Mouse (Mus musculus): Measurements from ENCODE around the gene Commd7.

Commd7 gene

GRCm38 (mm10) chr2:153582876-153583585 is 49.5 kb downstream of the Commd7 start:
- ChIA-PET CTCF (interaction anchor here (0.6 to 5.0 kb wide), 23 partner anchors 7 to 1895 kb away, joined by 3 to 93 read pairs (median 4); no protein-coding TSS in a partner anchor), POLR2A (interaction anchor here in 3 of 4 experiments (0.6 to 5.0 kb wide), 46 partner anchors 9 to 844 kb away, joined by 3 to 37 read pairs (median 4); no protein-coding TSS in a partner anchor)

- POLR2A ChIA-PET = interaction anchor here in 3 of 4 experiments (0.6 to 3.1 kb wide), 19 partner anchors 9 to 103 kb away, joined by 3 to 12 read pairs (median 5); no protein-coding TSS in a partner anchor
Measured at GRCm38 (mm10) chr2:153581416-153581815, 51.2 kb downstream of the Commd7 start.

GRCm38 (mm10) chr2:153580458-153580985 is 52.1 kb downstream of the Commd7 start:
- CTCF ChIA-PET = interaction anchor here in 2 of 4 experiments (0.7 to 1.6 kb wide), 7 partner anchors 12 to 166 kb away, joined by 3 to 4 read pairs (median 4); no protein-coding TSS in a partner anchor
- POLR2A ChIA-PET = interaction anchor here (0.5 to 3.1 kb wide), 29 partner anchors 8 to 500 kb away, joined by 3 to 12 read pairs (median 3); no protein-coding TSS in a partner anchor

More at GRCm38 (mm10) chr2:153581416-153581815, 51.2 kb downstream of the Commd7 start:
- CTCF ChIA-PET = interaction anchor here in 2 of 4 experiments (0.5 to 1.3 kb wide), 5 partner anchors 12 to 64 kb away, joined by 3 to 5 read pairs (median 4); partner anchors contain the start of gene Nol4l (in 1 of the 2)

GRCm38 (mm10) chr2:153580042-153580441 is 52.5 kb downstream of the Commd7 start:
- POLR2A ChIA-PET = interaction anchor here (0.6 to 3.1 kb wide), 20 partner anchors 8 to 418 kb away, joined by 3 to 12 read pairs (median 4); no protein-coding TSS in a partner anchor
- CTCF ChIA-PET = interaction anchor here in 2 of 4 experiments (1.0 to 1.6 kb wide), 5 partner anchors 13 to 165 kb away, joined by 3 to 4 read pairs (median 4); no protein-coding TSS in a partner anchor

GRCm38 (mm10) chr2:153577122-153577521 is 55.5 kb downstream of the Commd7 start:
- ChIA-PET CTCF (interaction anchor here in 2 of 4 experiments (1.2 to 1.8 kb wide), 3 partner anchors 9 to 12 kb away, joined by 4 to 8 read pairs (median 6); no protein-coding TSS in a partner anchor), POLR2A (interaction anchor here in 2 of 4 experiments (0.7 to 3.4 kb wide), 16 partner anchors 8 to 230 kb away, joined by 3 to 17 read pairs (median 4); no protein-coding TSS in a partner anchor)

- POLR2A ChIA-PET = interaction anchor here in 3 of 4 experiments (1.1 to 3.4 kb wide), 9 partner anchors 8 to 229 kb away, joined by 3 to 17 read pairs (median 6); no protein-coding TSS in a partner anchor
- CTCF ChIA-PET = interaction anchor here (0.6 to 1.6 kb wide), 8 partner anchors 7 to 77 kb away, joined by 3 to 9 read pairs (median 4); no protein-coding TSS in a partner anchor
Measured at GRCm38 (mm10) chr2:153576150-153576549, 56.4 kb downstream of the Commd7 start.

GRCm38 (mm10) chr2:153575554-153575953 is 57.0 kb downstream of the Commd7 start:
- ChIA-PET CTCF (interaction anchor here (0.6 to 1.6 kb wide), 8 partner anchors 8 to 77 kb away, joined by 3 to 9 read pairs (median 4); no protein-coding TSS in a partner anchor), POLR2A (interaction anchor here in 3 of 4 experiments (1.1 to 3.4 kb wide), 6 partner anchors 9 to 64 kb away, joined by 3 to 17 read pairs (median 5); no protein-coding TSS in a partner anchor)

GRCm38 (mm10) chr2:153573101-153573500 is 59.5 kb downstream of the Commd7 start:
- POLR2A ChIA-PET = interaction anchor here in 2 of 4 experiments (0.5 to 1.9 kb wide), 17 partner anchors 8 to 226 kb away, joined by 3 to 12 read pairs (median 4); partner anchors contain the start of gene 4930404H24Rik (in 1 of the 2)
- CTCF ChIA-PET = interaction anchor here (0.6 to 1.9 kb wide), 11 partner anchors 9 to 416 kb away, joined by 3 to 9 read pairs (median 4); no protein-coding TSS in a partner anchor

GRCm38 (mm10) chr2:153568541-153568940 is 64.0 kb downstream of the Commd7 start:
- CTCF ChIA-PET = interaction anchor here in 1 of 4 experiments (0.6 to 2.8 kb wide), 3 partner anchors 17 to 69 kb away, joined by 3 to 11 read pairs (median 4); no protein-coding TSS in a partner anchor
- POLR2A ChIA-PET = interaction anchor here in 2 of 4 experiments (0.9 to 2.9 kb wide), 12 partner anchors 9 to 373 kb away, joined by 3 to 8 read pairs (median 6); partner anchors contain the start of gene Commd7 (in 1 of the 2)

GRCm38 (mm10) chr2:153568013-153568412 is 64.6 kb downstream of the Commd7 start:
- POLR2A ChIA-PET = interaction anchor here in 3 of 4 experiments (0.6 to 2.9 kb wide), 11 partner anchors 9 to 1957 kb away, joined by 3 to 8 read pairs (median 5); no protein-coding TSS in a partner anchor
- CTCF ChIA-PET = interaction anchor here in 1 of 4 experiments (0.6 to 2.8 kb wide), 4 partner anchors 18 to 69 kb away, joined by 3 to 11 read pairs (median 4); no protein-coding TSS in a partner anchor
